Mouse (Mus musculus): ENCODE data around the gene Rere.

The Rere gene

GRCm38 (mm10) chr4:150281018-150281761 lies at the start of gene Rere:
Gene Rere (plus strand): TSS chr4:150281646.
- DNase-seq (ENCODE audit: low read depth), result peak; percentile 97

- DNase-seq (ENCODE audit: low read depth), result no peak
These were observed 49.6 kb upstream of the Rere start for GRCm38 (mm10) chr4:150231871-150232270.

GRCm38 (mm10) chr4:150234599-150235327 lies 46.7 kb upstream of the Rere start:
- peak; percentile 44 for DNase-seq (ENCODE audit: low read depth)

- DNase-seq (ENCODE audit: low read depth), result no peak
These were observed 45.9 kb upstream of the Rere start for GRCm38 (mm10) chr4:150235585-150235984.

GRCm38 (mm10) chr4:150236031-150236430 lies 45.4 kb upstream of the Rere start:
- no peak for DNase-seq (ENCODE audit: low read depth)

GRCm38 (mm10) chr4:150236521-150237481 lies 44.6 kb upstream of the Rere start, which contains the start of gene Eno1:
Gene Eno1 (plus strand): TSS chr4:150236721.
- peak; percentile 98 for DNase-seq (ENCODE audit: low read depth)

GRCm38 (mm10) chr4:150237636-150238361 lies 43.6 kb upstream of the Rere start:
- peak; percentile 55 for DNase-seq (ENCODE audit: low read depth)

- DNase-seq (ENCODE audit: low read depth), result peak; percentile 54
These were observed 42.9 kb upstream of the Rere start for GRCm38 (mm10) chr4:150238433-150239086.

- no peak for DNase-seq (ENCODE audit: low read depth)
These were observed 42.4 kb upstream of the Rere start for GRCm38 (mm10) chr4:150239087-150239480.

GRCm38 (mm10) chr4:150239503-150239902 lies 41.9 kb upstream of the Rere start:
- no peak for DNase-seq (ENCODE audit: low read depth)

GRCm38 (mm10) chr4:150239951-150240368 lies 41.5 kb upstream of the Rere start:
- peak; percentile 86 for DNase-seq (ENCODE audit: low read depth)

- no peak for DNase-seq (ENCODE audit: low read depth)
These were observed 41.0 kb upstream of the Rere start for GRCm38 (mm10) chr4:150240381-150240886.

- no peak for DNase-seq (ENCODE audit: low read depth)
These were observed 39.7 kb upstream of the Rere start for GRCm38 (mm10) chr4:150241708-150242107.

GRCm38 (mm10) chr4:150242745-150243144 lies 38.7 kb upstream of the Rere start:
- no peak for DNase-seq (ENCODE audit: low read depth)

- no peak for DNase-seq (ENCODE audit: low read depth)
These were observed 35.6 kb upstream of the Rere start for GRCm38 (mm10) chr4:150245876-150246275.

GRCm38 (mm10) chr4:150248009-150248408 lies 33.4 kb upstream of the Rere start:
- peak; percentile 81 for DNase-seq (ENCODE audit: low read depth)

- DNase-seq (ENCODE audit: low read depth), result no peak
These were observed 32.5 kb upstream of the Rere start for GRCm38 (mm10) chr4:150248917-150249316.

GRCm38 (mm10) chr4:150249731-150250270 lies 31.6 kb upstream of the Rere start:
- peak; percentile 34 for DNase-seq (ENCODE audit: low read depth)

GRCm38 (mm10) chr4:150250549-150251422 lies 30.7 kb upstream of the Rere start:
- no peak for DNase-seq (ENCODE audit: low read depth)
